Mouse (Mus musculus) neutrophil, adult 5-6 weeks (primary cell): ENCODE measurements around the gene Fam57a. TPM values are rescaled to one million over a fixed set of nuclear protein-coding genes. Genes with fewer than 3 reads are reported as not detected.

Experiments used
- ATAC-seq: fragments of 151-379, 151-347 bp; 2 replicates; pipeline ENCODE4 v1.8.0; 2017; ENCODE audit warnings: mild to moderate bottlenecking, moderate TSS enrichment; ENCODE audit not compliant: insufficient number of reproducible peaks, poor library complexity, low FRiP score, severe bottlenecking; ENCODE audit errors: extremely low read depth
- total RNA-seq: library from RNA; stranded (forward); fragments of 200-1000 nt; gene quantifications from 2 replicates; pipeline ENCODE4 v1.2.3, GENCODE M21; 2017

Gene Fam57a
- total RNA-seq, 1 experiment from 2014 or later: 1.4 TPM

- no peak for ATAC-seq
These were observed 56.7 kb downstream of the Fam57a start for GRCm38 (mm10) chr11:76236136-76236535.

GRCm38 (mm10) chr11:76239750-76240149 is 60.3 kb downstream of the Fam57a start:
- no peak for ATAC-seq

GRCm38 (mm10) chr11:76242901-76243810 is 63.7 kb downstream of the Fam57a start, which contains the start of the genes Mrm3 and Glod4:
TSS of gene Mrm3 (plus strand) at chr11:76243715.
TSS of gene Glod4 (minus strand) at chr11:76243725.
- ATAC-seq: peak; percentile 86

GRCm38 (mm10) chr11:76243811-76244546 is 64.5 kb downstream of the Fam57a start:
- ATAC-seq: no peak

- no peak for ATAC-seq
These were observed 67.0 kb downstream of the Fam57a start for GRCm38 (mm10) chr11:76246439-76246838.

- ATAC-seq: no peak
These were observed 67.8 kb downstream of the Fam57a start for GRCm38 (mm10) chr11:76247239-76247638.

- no peak for ATAC-seq
These were observed 72.6 kb downstream of the Fam57a start for GRCm38 (mm10) chr11:76252036-76252435.

GRCm38 (mm10) chr11:76253145-76253917 is 73.9 kb downstream of the Fam57a start:
- ATAC-seq: peak; percentile 86

GRCm38 (mm10) chr11:76253918-76254264 is 74.4 kb downstream of the Fam57a start:
- no peak for ATAC-seq

GRCm38 (mm10) chr11:76255431-76256001 is 76.0 kb downstream of the Fam57a start:
- ATAC-seq: no peak

GRCm38 (mm10) chr11:76256129-76256528 is 76.7 kb downstream of the Fam57a start:
- no peak for ATAC-seq

- ATAC-seq: no peak
These were observed 77.9 kb downstream of the Fam57a start for GRCm38 (mm10) chr11:76257386-76257785.

- no peak for ATAC-seq
These were observed 79.0 kb downstream of the Fam57a start for GRCm38 (mm10) chr11:76258511-76258910.

- no peak for ATAC-seq
These were observed 81.0 kb downstream of the Fam57a start for GRCm38 (mm10) chr11:76260208-76261050.

- ATAC-seq: peak; percentile 57
These were observed 81.8 kb downstream of the Fam57a start for GRCm38 (mm10) chr11:76261224-76261623.

GRCm38 (mm10) chr11:76262611-76263351 is 83.3 kb downstream of the Fam57a start:
- ATAC-seq: no peak
